Mouse (Mus musculus) embryonic facial prominence, embryonic 11.5 days (tissue): ENCODE results near the gene Castor1. TPM values are rescaled to one million over a fixed set of nuclear protein-coding genes. Genes with fewer than 3 reads are reported as not detected.

ENCODE experiments used
- ATAC-seq: fragments of 200-750 bp; cut with Nextera tagmentation; replicated peaks from 2 replicates; pipeline ENCODE4 v1.8.0; 2017; ENCODE audit warnings: low read depth; ENCODE audit not compliant: insufficient number of reproducible peaks, low FRiP score, low TSS enrichment
- DNase-seq: peaks from one replicate; pipeline ENCODE4 v3.0.0-alpha.2; 2015; ENCODE audit warnings: low spot score
- H3K27ac ChIP-seq: fragments of 300-500 bp; sonication (generic); replicated peaks from 2 replicates; pipeline ENCODE4 v1.5.1; 2014; ENCODE audit warnings: mild to moderate bottlenecking, low read depth, low read length, control low read depth
- H3K27me3 ChIP-seq: fragments of 300-500 bp; sonication (generic); 2 replicates; pipeline ENCODE4 v1.6.1; 2014; ENCODE audit warnings: mild to moderate bottlenecking, low read length, moderate library complexity, mixed read lengths; ENCODE audit not compliant: control insufficient read depth, insufficient read depth
- H3K36me3 ChIP-seq: fragments of 300-500 bp; sonication (generic); replicated peaks from 2 replicates; pipeline ENCODE4 v1.6.1; 2014; ENCODE audit warnings: low read depth, mild to moderate bottlenecking, low read length, moderate library complexity, mixed read lengths; ENCODE audit not compliant: control insufficient read depth, insufficient read depth
- H3K4me1 ChIP-seq: fragments of 300-500 bp; sonication (generic); 2 replicates; pipeline ENCODE4 v1.6.1; 2014; ENCODE audit warnings: low read length, mixed read lengths; ENCODE audit not compliant: control insufficient read depth, insufficient read depth
- H3K4me2 ChIP-seq: fragments of 300-500 bp; sonication (generic); 2 replicates; pipeline ENCODE4 v1.6.1; 2014; ENCODE audit warnings: low read depth, mild to moderate bottlenecking, control low read depth, low read length, moderate library complexity
- H3K4me3 ChIP-seq: fragments of 300-500 bp; sonication (generic); 2 replicates; pipeline ENCODE4 v1.5.1; 2014; ENCODE audit warnings: low read depth, low read length, control low read depth
- H3K9ac ChIP-seq: fragments of 300-500 bp; sonication (generic); replicated peaks from 2 replicates; pipeline ENCODE4 v1.6.1; 2014; ENCODE audit warnings: mild to moderate bottlenecking, control low read depth, low read length
- H3K9me3 ChIP-seq: fragments of 300-500 bp; sonication (generic); replicated peaks from 2 replicates; pipeline ENCODE4 v1.6.1; 2016; ENCODE audit warnings: mild to moderate bottlenecking, low read length, inconsistent platforms, mixed read lengths; ENCODE audit not compliant: control insufficient read depth
- WGBS: fragments of 180-500 bp; shearing (Covaris S2); extraction: QIAGEN DNeasy Blood & Tissue Kit; methylation state at CpG from one replicate; pipeline ENCODE4 v1.1.7; 2014; 5-methylcytosine and 5-hydroxymethylcytosine counted together
- polyA plus RNA-seq: library from polyadenylated mRNA; unstranded; fragments of >200 nt; fragmentation: Nextera tagmentation; extraction: Ambion mirVana; gene quantifications from 2 replicates; pipeline ENCODE4 v1.2.1, GENCODE M21; 2014

Gene Castor1
- polyA plus RNA-seq, 1 experiment from 2014 or later = 2.3 TPM

DNA sequence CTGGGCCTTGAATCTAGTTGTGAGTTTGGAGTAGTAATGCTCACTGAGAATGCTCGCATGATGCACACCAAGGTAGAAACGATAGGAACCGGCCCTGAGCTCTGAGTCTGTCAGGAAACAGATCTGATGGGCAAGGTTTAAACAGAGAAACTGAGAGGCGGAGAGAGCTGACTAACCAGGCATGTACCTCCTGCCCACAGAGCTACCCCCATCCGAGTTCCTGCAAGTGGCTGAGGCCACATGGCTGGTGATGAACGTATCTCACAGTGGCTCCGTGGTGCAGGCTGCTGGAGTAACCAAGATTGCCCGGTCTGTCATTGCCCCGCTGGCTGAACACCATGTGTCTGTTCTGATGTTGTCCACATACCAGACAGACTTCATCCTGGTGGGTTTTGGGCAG lies 1.9 kb downstream of the Castor1 start:
- H3K9me3 ChIP-seq = no peaks in the 10 kb centered on the region
- DNase-seq (no peak), ATAC-seq (no peak)
- no peak overlapping the region for H3K4me2 ChIP-seq
- H3K4me1 ChIP-seq = no peaks in the 10 kb centered on the region; the same call in 1 of the 2 replicates
- no peak overlapping the region for H3K9ac ChIP-seq
- H3K27me3 ChIP-seq = peaks cover 7% of the 10 kb centered on the region; the same call in 1 of the 2 replicates
- 64% methylated on average over 9 of the region's 9 CpGs for WGBS
- H3K4me3 ChIP-seq = no peak overlapping the region
- no peak overlapping the region for H3K27ac ChIP-seq
- no peaks in the 10 kb centered on the region for H3K36me3 ChIP-seq

DNA sequence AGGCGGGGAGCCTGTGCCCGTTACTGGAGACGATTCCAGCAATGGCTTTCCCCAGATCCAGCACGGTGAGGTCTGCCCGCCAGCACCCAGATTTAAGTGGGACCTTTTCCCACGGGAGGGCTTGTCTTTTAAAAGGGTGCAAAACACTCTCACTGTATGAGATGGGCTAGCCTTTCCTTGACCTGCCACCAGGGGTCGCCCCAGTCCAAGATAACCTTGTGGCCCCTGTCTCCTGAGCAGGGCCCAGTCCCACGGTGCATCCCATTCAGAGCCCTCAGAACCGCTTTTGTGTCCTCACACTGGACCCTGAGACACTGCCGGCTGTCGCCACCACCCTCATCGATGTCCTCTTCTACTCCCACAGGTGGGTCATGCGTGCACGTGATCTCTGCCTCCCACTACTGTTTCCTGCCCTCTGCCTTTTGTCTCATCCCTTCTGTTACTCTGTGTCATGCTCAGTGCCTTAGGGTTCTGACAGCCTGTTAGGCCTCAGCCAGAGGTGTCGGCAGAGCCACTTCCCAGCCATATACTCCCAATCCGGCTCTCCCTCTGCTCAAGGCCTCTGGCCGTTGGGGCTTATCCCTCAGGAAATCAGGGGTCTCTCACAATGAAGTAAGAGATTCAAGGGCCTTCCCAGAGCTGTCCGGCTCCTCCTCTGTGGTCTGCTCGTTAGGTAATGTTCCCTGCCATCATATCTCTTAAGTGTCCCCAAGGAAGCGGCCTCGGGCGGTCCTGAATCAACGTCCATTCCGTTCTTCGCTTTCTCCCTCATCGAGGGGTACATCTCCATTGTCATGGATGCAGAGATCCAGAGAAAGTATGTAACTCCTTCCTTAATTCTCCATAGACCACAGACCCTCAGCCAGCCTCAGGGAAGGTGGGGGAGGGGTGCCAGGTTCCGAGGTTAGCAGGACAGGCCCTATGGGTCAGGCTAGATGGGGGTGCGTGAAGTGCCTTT lies 2.7 kb downstream of the Castor1 start:
- no peaks in the 10 kb centered on the region for H3K36me3 ChIP-seq
- no peak for ATAC-seq
- DNase-seq = peak; percentile 69
- no peak overlapping the region for H3K4me3 ChIP-seq
- no peaks in the 10 kb centered on the region; the same call in 1 of the 2 replicates for H3K4me1 ChIP-seq
- peaks cover 7% of the 10 kb centered on the region; the same call in 1 of the 2 replicates for H3K27me3 ChIP-seq
- H3K9me3 ChIP-seq = no peaks in the 10 kb centered on the region
- H3K27ac ChIP-seq = no peak overlapping the region
- H3K4me2 ChIP-seq = no peak overlapping the region
- 48% methylated on average over 28 of the region's 28 CpGs for WGBS
- H3K9ac ChIP-seq = no peak overlapping the region

DNA sequence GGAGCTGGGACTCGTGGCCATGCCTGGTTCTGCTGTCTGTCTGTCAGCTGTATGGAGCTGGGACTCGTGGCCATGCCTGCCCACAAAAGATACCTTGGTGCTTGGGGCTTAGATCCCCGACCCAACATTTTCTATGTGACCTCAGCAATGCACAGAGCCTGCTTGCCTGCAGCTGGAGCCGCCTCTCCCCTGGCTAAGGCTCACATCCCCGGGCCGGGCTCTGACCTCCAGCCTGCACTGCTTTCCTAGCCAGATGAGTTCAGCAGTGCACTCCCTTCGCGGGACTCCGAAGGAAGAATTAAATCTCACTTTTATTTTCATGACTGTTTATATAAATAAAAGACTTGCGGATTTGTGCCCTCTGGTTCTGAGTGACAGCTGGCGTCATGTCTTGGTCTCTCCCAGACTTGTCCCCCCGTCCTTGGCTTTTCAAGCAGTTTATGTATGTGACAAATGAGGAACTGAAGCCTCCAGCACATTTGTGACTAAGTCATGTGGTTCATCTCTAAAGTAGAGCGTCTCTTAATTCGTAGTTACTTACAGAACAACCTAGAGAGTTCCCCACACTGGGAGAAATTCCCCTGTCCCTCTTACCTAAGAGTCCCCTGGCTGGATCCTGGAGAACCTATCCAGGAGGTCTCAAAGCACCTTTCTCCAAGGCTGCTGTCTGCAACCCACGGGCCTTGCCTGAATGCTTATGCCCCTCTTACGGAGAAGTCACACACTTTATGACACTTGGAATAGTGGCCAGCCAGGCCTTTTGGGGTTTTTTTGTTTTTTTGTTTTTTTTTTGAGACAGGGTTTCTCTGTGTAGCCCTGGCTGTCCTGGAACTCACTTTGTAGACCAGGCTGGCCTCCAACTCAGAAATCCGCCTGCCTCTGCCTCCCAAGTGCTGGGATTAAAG lies 4.3 kb downstream of the Castor1 start:
- ATAC-seq (no peak), DNase-seq (no peak)
- Histone ChIP-seq H3K27ac (no peak overlapping the region), H3K36me3 (no peaks in the 10 kb centered on the region), H3K4me2 (no peak overlapping the region), H3K9ac (no peak overlapping the region), H3K27me3 (peaks cover 7% of the 10 kb centered on the region; the same call in 1 of the 2 replicates), H3K9me3 (no peaks in the 10 kb centered on the region), H3K4me1 (no peaks in the 10 kb centered on the region; the same call in 1 of the 2 replicates), H3K4me3 (no peak overlapping the region)
- 73% methylated on average over 17 of the region's 17 CpGs for WGBS

DNA sequence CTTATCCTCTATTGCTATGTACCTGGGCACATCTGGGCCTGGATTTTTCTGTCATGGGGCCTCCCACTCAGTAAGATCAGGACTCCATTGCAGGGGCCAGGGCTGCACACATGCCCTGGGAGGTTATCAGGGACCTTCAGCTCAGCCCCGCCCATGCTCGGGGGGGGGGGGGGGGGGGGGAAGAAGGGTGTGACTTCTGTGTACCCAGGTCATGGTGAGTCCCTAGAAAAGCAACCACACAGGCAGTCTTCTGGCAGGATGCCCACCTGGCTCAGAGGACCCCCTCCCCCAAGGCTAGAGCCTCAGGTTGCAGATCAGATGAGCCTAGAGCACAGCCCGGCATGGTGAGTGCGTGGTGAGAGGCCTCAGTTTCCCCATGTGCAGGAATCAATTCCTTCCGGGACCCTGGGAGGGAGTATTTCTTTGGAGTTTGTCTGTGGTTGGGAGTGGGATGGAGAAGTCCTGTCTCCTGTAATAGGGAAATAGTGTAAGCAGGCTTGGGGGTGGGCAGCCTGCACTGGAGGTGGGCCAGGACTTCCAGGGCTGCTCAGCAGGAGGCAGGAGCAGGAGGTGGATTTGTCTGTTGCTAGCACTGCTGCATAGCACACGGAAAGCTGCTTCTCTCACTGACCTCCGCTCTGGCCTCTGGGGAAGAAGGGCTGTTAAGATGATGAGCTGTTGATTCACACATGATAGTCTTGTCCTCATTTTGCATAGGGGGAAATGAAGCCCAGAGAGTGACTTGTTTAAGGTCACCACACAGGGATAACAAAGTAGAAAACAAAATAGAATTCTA lies 5.6 kb downstream of the Castor1 start:
- ATAC-seq (no peak), DNase-seq (no peak)
- no peaks in the 10 kb centered on the region for H3K9me3 ChIP-seq
- WGBS = 29% methylated on average over 6 of the region's 7 CpGs
- H3K36me3 ChIP-seq = no peaks in the 10 kb centered on the region
- no peak overlapping the region for H3K27ac ChIP-seq
- no peaks in the 10 kb centered on the region for H3K4me1 ChIP-seq
- H3K27me3 ChIP-seq = peaks cover 5% of the 10 kb centered on the region; the same call in 1 of the 2 replicates
- H3K4me3 ChIP-seq = no peak overlapping the region
- H3K9ac ChIP-seq = no peak overlapping the region
- H3K4me2 ChIP-seq = no peak overlapping the region

DNA sequence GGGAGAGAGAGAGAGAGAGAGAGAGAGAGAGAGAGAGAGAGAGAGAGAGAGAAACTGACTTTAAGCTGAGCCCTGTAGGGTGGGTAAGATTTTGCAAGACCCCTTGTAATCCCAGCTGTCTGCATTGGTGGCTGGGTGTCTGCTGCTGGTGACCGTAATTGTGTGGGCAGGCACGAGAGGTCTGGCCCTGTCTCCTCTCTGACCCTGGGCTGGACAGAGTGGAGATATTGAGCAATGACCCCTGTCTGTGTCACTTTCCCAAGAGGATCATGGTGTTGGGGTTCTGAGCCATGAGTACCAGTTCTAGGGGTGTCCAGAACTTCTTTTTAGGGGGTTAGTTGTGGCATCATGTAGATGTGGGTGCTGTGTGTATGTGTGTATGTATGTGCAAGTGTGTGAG lies 6.2 kb downstream of the Castor1 start:
- Histone ChIP-seq H3K27ac (no peak overlapping the region), H3K9me3 (no peaks in the 10 kb centered on the region), H3K4me3 (no peak overlapping the region), H3K4me2 (no peak overlapping the region), H3K27me3 (peaks cover 2% of the 10 kb centered on the region; the same call in 1 of the 2 replicates), H3K36me3 (no peaks in the 10 kb centered on the region), H3K4me1 (no peaks in the 10 kb centered on the region), H3K9ac (no peak overlapping the region)
- 39% methylated on average over 2 of the region's 2 CpGs for WGBS
- DNase-seq = no peak
- ATAC-seq = no peak

DNA sequence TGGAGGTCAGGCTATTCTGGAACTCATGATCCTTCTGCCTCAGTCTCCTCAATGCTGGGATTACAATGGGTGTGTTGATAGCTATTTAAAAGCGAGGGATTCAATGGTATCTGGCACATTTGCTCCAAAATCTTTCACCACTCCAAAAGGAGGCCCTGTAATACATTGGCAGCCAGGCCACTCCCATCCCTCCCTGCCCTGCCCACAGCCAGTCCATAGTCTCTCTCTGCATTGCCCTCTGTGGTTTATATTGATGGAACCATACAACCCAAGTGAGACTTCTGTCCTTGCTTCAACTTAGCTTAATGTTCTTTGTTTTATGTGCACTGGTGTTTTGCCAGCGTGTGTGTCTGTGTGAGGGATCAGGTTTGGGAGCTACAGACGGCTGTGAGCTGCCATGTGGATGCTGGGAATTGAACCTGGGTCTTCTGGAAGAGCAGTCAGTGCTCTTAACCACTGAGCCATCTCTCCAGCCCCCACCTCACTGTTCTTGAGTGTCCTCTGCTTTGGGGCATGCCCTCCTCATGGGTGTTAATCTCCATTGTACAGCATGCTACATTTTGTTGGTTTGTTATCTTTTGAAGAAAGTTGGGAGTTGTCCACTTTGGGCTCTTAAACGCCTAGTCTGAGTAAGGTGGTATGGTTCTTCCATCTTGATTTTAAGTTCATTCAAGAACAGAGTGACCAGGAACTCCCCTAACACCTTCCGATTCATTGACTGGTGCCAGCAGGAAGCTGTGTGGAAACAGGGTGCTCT lies 8.7 kb downstream of the Castor1 start:
- Histone ChIP-seq H3K4me1 (no peaks in the 10 kb centered on the region), H3K36me3 (no peaks in the 10 kb centered on the region), H3K4me3 (no peak overlapping the region), H3K9ac (no peak overlapping the region), H3K27me3 (no peaks in the 10 kb centered on the region), H3K27ac (no peak overlapping the region), H3K9me3 (no peaks in the 10 kb centered on the region), H3K4me2 (no peak overlapping the region)
- 76% methylated on average over 5 of the region's 5 CpGs for WGBS
- DNase-seq (no peak), ATAC-seq (no peak)

DNA sequence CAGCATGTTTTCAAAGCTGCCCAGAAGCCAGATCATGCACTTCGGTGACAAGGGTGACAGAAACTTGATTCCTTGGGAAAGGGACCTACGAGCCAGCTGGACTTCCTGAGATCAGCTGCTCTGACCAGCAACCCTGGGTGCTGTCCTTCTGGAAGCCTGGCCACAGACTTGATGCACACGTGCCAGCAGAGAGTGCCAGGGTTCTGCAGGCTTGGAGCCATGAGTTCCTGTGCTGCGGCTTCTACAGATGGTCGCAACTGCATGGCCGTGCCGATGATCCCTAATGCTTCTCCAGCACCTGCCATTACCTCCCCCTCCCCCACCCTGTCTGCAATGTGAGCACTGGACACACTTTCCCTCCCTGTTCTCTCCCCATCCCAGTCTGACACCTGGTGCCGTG lies 10.4 kb downstream of the Castor1 start:
- Histone ChIP-seq H3K9me3 (no peaks in the 10 kb centered on the region), H3K4me3 (no peak overlapping the region), H3K4me1 (no peaks in the 10 kb centered on the region), H3K36me3 (no peaks in the 10 kb centered on the region), H3K4me2 (no peak overlapping the region), H3K27me3 (no peaks in the 10 kb centered on the region), H3K9ac (no peak overlapping the region), H3K27ac (no peak overlapping the region)
- no peak for DNase-seq
- no peak for ATAC-seq
- 52% methylated on average over 8 of the region's 8 CpGs for WGBS
